Mouse (Mus musculus): ENCODE data around the gene B3gnt8. TPM values are rescaled to one million over a fixed set of nuclear protein-coding genes. Genes with fewer than 3 reads are reported as not detected.

The B3gnt8 gene
- polyA plus RNA-seq, 1 experiment: 1.1 TPM

- no peak for DNase-seq (ENCODE audit: extremely low spot score in 1 of 2, low spot score in 1 of 2)
Observed at GRCm38 (mm10) chr7:25655601-25656428, 29.4 kb downstream of the B3gnt8 start.

GRCm38 (mm10) chr7:25657785-25658184 lies 31.3 kb downstream of the B3gnt8 start:
- no peak for DNase-seq (ENCODE audit: extremely low spot score in 1 of 2, low spot score in 1 of 2)

- peak; percentile 99 to 100 for DNase-seq (ENCODE audit: extremely low spot score in 1 of 2, low spot score in 1 of 2)
Observed at GRCm38 (mm10) chr7:25658657-25659472, 32.4 kb downstream of the B3gnt8 start, which contains the start of the genes Bckdha and Exosc5. TSS of gene Bckdha (minus strand) at chr7:25658981. TSS of gene Exosc5 (plus strand) at chr7:25659164.

- DNase-seq (ENCODE audit: extremely low spot score in 1 of 2, low spot score in 1 of 2): no peak
Observed at GRCm38 (mm10) chr7:25666381-25666780, 39.9 kb downstream of the B3gnt8 start.

GRCm38 (mm10) chr7:25669158-25669557 lies 42.7 kb downstream of the B3gnt8 start:
- no peak for DNase-seq (ENCODE audit: extremely low spot score in 1 of 2, low spot score in 1 of 2)

GRCm38 (mm10) chr7:25669631-25670030 lies 43.2 kb downstream of the B3gnt8 start:
- DNase-seq (ENCODE audit: extremely low spot score in 1 of 2, low spot score in 1 of 2): no peak

- DNase-seq (ENCODE audit: extremely low spot score in 1 of 2, low spot score in 1 of 2): no peak
Observed at GRCm38 (mm10) chr7:25670096-25670495, 43.6 kb downstream of the B3gnt8 start.

- DNase-seq (ENCODE audit: extremely low spot score in 1 of 2, low spot score in 1 of 2): no peak
Observed at GRCm38 (mm10) chr7:25671686-25672085, 45.2 kb downstream of the B3gnt8 start.

- DNase-seq (ENCODE audit: extremely low spot score in 1 of 2, low spot score in 1 of 2): no peak
Observed at GRCm38 (mm10) chr7:25672442-25672841, 46.0 kb downstream of the B3gnt8 start.

- no peak for DNase-seq (ENCODE audit: extremely low spot score in 1 of 2, low spot score in 1 of 2)
Observed at GRCm38 (mm10) chr7:25674297-25674696, 47.8 kb downstream of the B3gnt8 start.

- no peak for DNase-seq (ENCODE audit: extremely low spot score in 1 of 2, low spot score in 1 of 2)
Observed at GRCm38 (mm10) chr7:25674719-25675300, 48.4 kb downstream of the B3gnt8 start, which contains the start of gene Tmem91. TSS of gene Tmem91 (minus strand) at chr7:25675166.

GRCm38 (mm10) chr7:25675405-25675804 lies 49.0 kb downstream of the B3gnt8 start:
- DNase-seq (ENCODE audit: extremely low spot score in 1 of 2, low spot score in 1 of 2): no peak

- DNase-seq (ENCODE audit: extremely low spot score in 1 of 2, low spot score in 1 of 2): peak; percentile 86 to 96
Observed at GRCm38 (mm10) chr7:25676085-25676781, 49.8 kb downstream of the B3gnt8 start.

- no peak for DNase-seq (ENCODE audit: extremely low spot score in 1 of 2, low spot score in 1 of 2)
Observed at GRCm38 (mm10) chr7:25677013-25677412, 50.6 kb downstream of the B3gnt8 start.

- no peak for DNase-seq (ENCODE audit: extremely low spot score in 1 of 2, low spot score in 1 of 2)
Observed at GRCm38 (mm10) chr7:25679971-25680370, 53.5 kb downstream of the B3gnt8 start.

- DNase-seq (ENCODE audit: extremely low spot score in 1 of 2, low spot score in 1 of 2): peak; percentile 92 to 96
Observed at GRCm38 (mm10) chr7:25680514-25681258, 54.2 kb downstream of the B3gnt8 start, which contains the start of gene B9d2. TSS of gene B9d2 (plus strand) at chr7:25680780.

GRCm38 (mm10) chr7:25681341-25682231 lies 55.1 kb downstream of the B3gnt8 start:
- DNase-seq (ENCODE audit: extremely low spot score in 1 of 2, low spot score in 1 of 2): no peak

- no peak for DNase-seq (ENCODE audit: extremely low spot score in 1 of 2, low spot score in 1 of 2)
Observed at GRCm38 (mm10) chr7:25683474-25684180, 57.2 kb downstream of the B3gnt8 start.
